In the genomic region with DNA sequence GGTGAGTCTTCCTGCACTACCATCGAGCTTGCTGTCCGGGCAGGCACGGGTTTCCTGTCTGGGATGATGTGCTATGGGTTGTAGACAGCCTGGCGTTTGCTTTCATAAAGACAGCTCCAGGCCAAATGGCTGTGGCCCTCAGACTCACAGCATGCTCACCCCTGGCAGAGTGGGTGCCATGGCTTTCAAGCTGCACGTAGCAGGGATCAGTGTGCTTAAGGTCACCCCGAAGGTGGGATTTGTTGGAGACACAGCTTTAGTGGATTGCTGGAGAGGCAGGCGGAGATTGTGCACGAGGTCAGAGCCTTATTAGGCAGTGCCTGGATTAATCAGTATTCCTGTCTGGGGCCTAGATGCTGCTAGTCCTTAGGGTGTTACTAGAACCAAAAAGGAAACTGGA, we compare ENCODE assay signal across 17 mouse cellular contexts. TPM values are rescaled to one million over a fixed set of nuclear protein-coding genes. Genes with fewer than 3 reads are reported as not detected.
A peak's percentile ranks its signal among the peaks of the same experiment; 100 is the strongest.
DNase-seq lines count a peak whose midpoint lies in the region; ATAC-seq and TF ChIP-seq lines count a peak whose summit lies in the region.
"Had no signal": no experiment of that assay in that cellular context is flagged by ENCODE, and none has a peak within 500 bp of the region (broad histone marks: within the 10 kb centered on the region; RNA-seq: fewer than 3 reads in every experiment).

No protein-coding gene starts in this region.

- H3K4me1 ChIP-seq in heart, embryonic 11.5 days (ENCODE audit: control insufficient read depth, insufficient read depth, low read length), result peaks cover 15% of the 10 kb centered on the region
- H3K4me1 ChIP-seq in lung, embryonic 15.5 days, result peaks cover 28% of the 10 kb centered on the region
- peaks cover 12% of the 10 kb centered on the region for H3K4me1 ChIP-seq in embryonic fibroblast, embryonic 13.5 days (ENCODE audit: control insufficient read depth, insufficient read depth, low read length)
- no peaks in the 10 kb centered on the region for H3K4me1 ChIP-seq in intestine, postnatal 0 days (replicated peaks; ENCODE audit: control insufficient read depth, insufficient read depth, low read length)

- peak overlapping the region; percentile 34; the same call in 1 of the 2 replicates for H3K9ac ChIP-seq in heart, embryonic 11.5 days (ENCODE audit: low read depth, low read length)
- no peak overlapping the region; the same call in 1 of the 2 replicates for H3K9ac ChIP-seq in lung, embryonic 15.5 days
- no peak overlapping the region for H3K9ac ChIP-seq in intestine, postnatal 0 days (ENCODE audit: low read depth, low read length)
- H3K9ac ChIP-seq: limb, embryonic 13.5 days; liver, postnatal 0 days; midbrain, embryonic 12.5 days had no signal

- intact Hi-C loops in heart, postnatal 25 days (cut with DNase I), result no loop called here

- H3K27me3 ChIP-seq in heart, embryonic 11.5 days (ENCODE audit: control insufficient read depth, insufficient read depth, low read length), result no peaks in the 10 kb centered on the region
- H3K27me3 ChIP-seq in lung, embryonic 15.5 days, result no peaks in the 10 kb centered on the region
- no peaks in the 10 kb centered on the region for H3K27me3 ChIP-seq in intestine, postnatal 0 days (replicated peaks; ENCODE audit: control insufficient read depth, insufficient read depth, low read length)
- H3K27me3 ChIP-seq: limb, embryonic 13.5 days had no signal

- no peak overlapping the region for H3K4me3 ChIP-seq in heart, embryonic 11.5 days (ENCODE audit: low read depth, low read length)
- no peak overlapping the region for H3K4me3 ChIP-seq in lung, embryonic 15.5 days
- no peak overlapping the region for H3K4me3 ChIP-seq in embryonic fibroblast, embryonic 13.5 days (ENCODE audit: insufficient read depth, low read length)
- H3K4me3 ChIP-seq in intestine, postnatal 0 days (ENCODE audit: low read depth, low read length), result no peak overlapping the region
- H3K4me3 ChIP-seq: limb, embryonic 13.5 days; midbrain, embryonic 12.5 days had no signal

- peaks cover 17% of the 10 kb centered on the region for H3K36me3 ChIP-seq in heart, embryonic 11.5 days (ENCODE audit: control insufficient read depth, insufficient read depth, low read length)
- H3K36me3 ChIP-seq in lung, embryonic 15.5 days, result peaks cover 19% of the 10 kb centered on the region
- peaks cover 12% of the 10 kb centered on the region; the same call in 1 of the 2 replicates for H3K36me3 ChIP-seq in intestine, postnatal 0 days (ENCODE audit: control insufficient read depth, insufficient read depth)

- 59% methylated on average over 8 of the region's 8 CpGs for WGBS in heart, embryonic 11.5 days (ENCODE audit: insufficient replicate concordance)
- WGBS in lung, embryonic 15.5 days, result 57% methylated on average over 8 of the region's 8 CpGs
- 77% methylated on average over 8 of the region's 8 CpGs for WGBS in intestine, postnatal 0 days

- H3K4me2 ChIP-seq in heart, embryonic 11.5 days, result no peak overlapping the region
- no peak overlapping the region for H3K4me2 ChIP-seq in lung, embryonic 15.5 days
- H3K4me2 ChIP-seq in intestine, postnatal 0 days (replicated peaks; ENCODE audit: low read depth), result no peak overlapping the region
- H3K4me2 ChIP-seq: limb, embryonic 13.5 days; midbrain, embryonic 12.5 days had no signal

- no peaks in the 10 kb centered on the region; the same call in 1 of the 2 replicates for H3K9me3 ChIP-seq in heart, embryonic 11.5 days (replicated peaks; ENCODE audit: control insufficient read depth, low read length)
- no peaks in the 10 kb centered on the region for H3K9me3 ChIP-seq in lung, embryonic 15.5 days
- peaks cover 3% of the 10 kb centered on the region; the same call in 1 of the 2 replicates for H3K9me3 ChIP-seq in intestine, postnatal 0 days (ENCODE audit: control insufficient read depth)
- H3K9me3 ChIP-seq: G1E had no signal

- no peak for TF ChIP-seq CTCF in embryonic fibroblast, embryonic 13.5 days (IDR thresholded peaks at IDR 0.05; ENCODE audit: borderline replicate concordance, insufficient read depth, low read length)
- no peak for TF ChIP-seq CTCF in intestine, postnatal 0 days (IDR thresholded peaks at IDR 0.05; ENCODE audit: low read depth)

- no peak for DNase-seq in heart, postnatal 25 days (ENCODE audit: low spot score)
- no peak for DNase-seq in lung, adult 18-20 months
- no peak for DNase-seq in right cerebral cortex, adult 2 months (ENCODE audit: low spot score in 2 of 2)
- DNase-seq in layer of hippocampus, adult 18-20 months (ENCODE audit: low spot score in 2 of 2), result no peak
- DNase-seq: cerebellum, adult 8-10 months; gastrocnemius, postnatal 10 days; kidney, postnatal 14 days; liver, postnatal 0 days had no signal

- peak overlapping the region; percentile 22; the same call in 1 of the 2 replicates for H3K27ac ChIP-seq in heart, embryonic 11.5 days (ENCODE audit: low read depth, low read length)
- peak overlapping the region; percentile 89 for H3K27ac ChIP-seq in lung, embryonic 15.5 days
- peak overlapping the region; percentile 38; the same call in 1 of the 2 replicates for H3K27ac ChIP-seq in embryonic fibroblast, embryonic 13.5 days (ENCODE audit: insufficient read depth, low read length)
- peak overlapping the region; percentile 52 for H3K27ac ChIP-seq in intestine, postnatal 0 days (ENCODE audit: low read depth, low read length)
- H3K27ac ChIP-seq: limb, embryonic 13.5 days had no signal

- no peak for ATAC-seq in heart, embryonic 11.5 days (replicated peaks; ENCODE audit: insufficient number of reproducible peaks, low FRiP score, low TSS enrichment)
- ATAC-seq in lung, embryonic 15.5 days (ENCODE audit: borderline replicate concordance, extremely low read depth, low FRiP score, low TSS enrichment), result no peak
- no peak for ATAC-seq in intestine, postnatal 0 days
- ATAC-seq: liver, postnatal 0 days had no signal

- no peak for TF ChIP-seq POLR2A in embryonic fibroblast, embryonic 13.5 days (IDR thresholded peaks at IDR 0.05; ENCODE audit: low read depth, low read length)

RNA-seq across cellular contexts. Expression of gene Ift122, which starts 37.3 kb away (rescaled TPM):
- polyA plus RNA-seq in heart, embryonic 11.5 days (2014; fragmentation: Nextera tagmentation; extraction: Ambion mirVana), result 21.0 and 26.7 TPM in 2 replicates
- 10 to 100 TPM; 11.4 to 11.7 TPM for total RNA-seq in heart, postnatal 25 days (2021)
- polyA plus RNA-seq in lung, embryonic 15.5 days (2015; fragmentation: Nextera tagmentation; extraction: Ambion mirVana), result 21.9 and 24.6 TPM in 2 replicates
- 13.5 and 19.1 TPM in 2 replicates for polyA plus RNA-seq in embryonic fibroblast, embryonic 13.5 days (2011; ENCODE audit: insufficient read length, low read depth, missing spikeins)
- polyA plus RNA-seq in intestine, postnatal 0 days (2015; fragmentation: Nextera tagmentation; extraction: Ambion mirVana), result 3.0 and 3.1 TPM in 2 replicates
- 10 to 100 TPM; 26.4 to 33.5 TPM for total RNA-seq in layer of hippocampus, adult 18-20 months (2021)

RNA-seq across cellular contexts. Expression of gene Mbd4, which starts 37.4 kb away (rescaled TPM):
- 12.5 and 14.6 TPM in 2 replicates for polyA plus RNA-seq in heart, embryonic 11.5 days (2014; fragmentation: Nextera tagmentation; extraction: Ambion mirVana)
- 1 to 10 TPM in 1 of 2 experiments, under 1 TPM in 1; 0.95 to 1.2 TPM for total RNA-seq in heart, postnatal 25 days (2021)
- polyA plus RNA-seq in lung, embryonic 15.5 days (2015; fragmentation: Nextera tagmentation; extraction: Ambion mirVana), result 21.0 and 22.6 TPM in 2 replicates
- polyA plus RNA-seq in embryonic fibroblast, embryonic 13.5 days (2011; ENCODE audit: insufficient read length, low read depth, missing spikeins), result 5.9 and 6.4 TPM in 2 replicates
- polyA plus RNA-seq in intestine, postnatal 0 days (2015; fragmentation: Nextera tagmentation; extraction: Ambion mirVana), result 3.4 and 3.5 TPM in 2 replicates
- 1 to 10 TPM; 5.8 to 7.2 TPM for total RNA-seq in layer of hippocampus, adult 18-20 months (2021)

RNA-seq across cellular contexts. Expression of gene Rho, which starts 40.9 kb away (rescaled TPM):
- polyA plus RNA-seq in heart, embryonic 11.5 days (2014; fragmentation: Nextera tagmentation; extraction: Ambion mirVana), result 0.04 and 0.16 TPM in 2 replicates
- total RNA-seq in heart, postnatal 25 days (2021), result under 1 TPM; 0.18 to 0.34 TPM
- 0.20 and 0.35 TPM in 2 replicates for polyA plus RNA-seq in lung, embryonic 15.5 days (2015; fragmentation: Nextera tagmentation; extraction: Ambion mirVana)
- not detected in 2 replicates for polyA plus RNA-seq in embryonic fibroblast, embryonic 13.5 days (2011; ENCODE audit: insufficient read length, low read depth, missing spikeins)
- 0.16 TPM in 1 of 2 replicates, not detected in the other for polyA plus RNA-seq in intestine, postnatal 0 days (2015; fragmentation: Nextera tagmentation; extraction: Ambion mirVana)
- 1 to 10 TPM in 1 of 2 experiments, under 1 TPM in 1; 0.89 to 1.0 TPM for total RNA-seq in layer of hippocampus, adult 18-20 months (2021)
- polyA plus RNA-seq: G1E; liver, postnatal 0 days; midbrain, embryonic 12.5 days had no signal

RNA-seq across cellular contexts. Expression of gene Efcab12, which starts 52.4 kb away (rescaled TPM):
- 0.50 and 0.63 TPM in 2 replicates for polyA plus RNA-seq in heart, embryonic 11.5 days (2014; fragmentation: Nextera tagmentation; extraction: Ambion mirVana)
- total RNA-seq in heart, postnatal 25 days (2021), result under 1 TPM; 0.39 to 0.49 TPM
- 1.1 and 1.2 TPM in 2 replicates for polyA plus RNA-seq in lung, embryonic 15.5 days (2015; fragmentation: Nextera tagmentation; extraction: Ambion mirVana)
- polyA plus RNA-seq in embryonic fibroblast, embryonic 13.5 days (2011; ENCODE audit: insufficient read length, low read depth, missing spikeins), result 0.19 and 0.20 TPM in 2 replicates
- polyA plus RNA-seq in intestine, postnatal 0 days (2015; fragmentation: Nextera tagmentation; extraction: Ambion mirVana), result 0.05 and 0.18 TPM in 2 replicates
- 1 to 10 TPM; 3.2 to 4.0 TPM for total RNA-seq in layer of hippocampus, adult 18-20 months (2021)
- polyA plus RNA-seq: C2C12; G1E; liver, postnatal 0 days had no signal

RNA-seq across cellular contexts. Expression of gene H1foo, which starts 54.1 kb away (rescaled TPM):
- not detected in 2 replicates for polyA plus RNA-seq in heart, embryonic 11.5 days (2014; fragmentation: Nextera tagmentation; extraction: Ambion mirVana)
- not detected for total RNA-seq in heart, postnatal 25 days (2021)
- polyA plus RNA-seq in lung, embryonic 15.5 days (2015; fragmentation: Nextera tagmentation; extraction: Ambion mirVana), result not detected in 2 replicates
- polyA plus RNA-seq in embryonic fibroblast, embryonic 13.5 days (2011; ENCODE audit: insufficient read length, low read depth, missing spikeins), result not detected in 2 replicates
- polyA plus RNA-seq in intestine, postnatal 0 days (2015; fragmentation: Nextera tagmentation; extraction: Ambion mirVana), result not detected in 2 replicates
- total RNA-seq in layer of hippocampus, adult 18-20 months (2021), result not detected
- total RNA-seq: G1E; gastrocnemius, postnatal 10 days had no signal
- polyA plus RNA-seq: C2C12; G1E; limb, embryonic 13.5 days; liver, postnatal 0 days; midbrain, embryonic 12.5 days; urinary bladder, adult 2 months had no signal

Comparison
In these comparisons a context has a peak if more than half of its experiments do, and no peak if none do; other contexts are left out.
1. H3K27ac ChIP-seq: peak in every context shown above with its lines; median percentile 89 in lung, embryonic 15.5 days; 52 in intestine, postnatal 0 days; 38 in embryonic fibroblast, embryonic 13.5 days; 22 in heart, embryonic 11.5 days.